Mouse (Mus musculus) liver, embryonic 12.5 days (tissue): Measurements from ENCODE around the gene Sacs. TPM values are rescaled to one million over a fixed set of nuclear protein-coding genes. Genes with fewer than 3 reads are reported as not detected.
"Not testable (repeated sequence)": the region's sequence is repeated elsewhere in the genome, so short reads cannot be mapped to it uniquely, and the experiment has no call there.

Source experiments
- ATAC-seq: fragments of 200-750 bp; cut with Nextera tagmentation; 2 replicates; pipeline ENCODE4 v1.8.0; 2017; ENCODE audit warnings: moderate number of reproducible peaks, mild to moderate bottlenecking, moderate library complexity
- H3K27ac ChIP-seq: fragments of 300-500 bp; sonication (generic); 2 replicates; pipeline ENCODE4 v1.5.1; 2016; ENCODE audit warnings: mild to moderate bottlenecking
- H3K27me3 ChIP-seq: fragments of 300-500 bp; sonication (generic); replicated peaks from 2 replicates; pipeline ENCODE4 v1.6.1; 2016; ENCODE audit warnings: mild to moderate bottlenecking, moderate library complexity
- H3K36me3 ChIP-seq: fragments of 300-500 bp; sonication (generic); 2 replicates; pipeline ENCODE4 v1.6.1; 2016; ENCODE audit warnings: mild to moderate bottlenecking, moderate library complexity
- H3K4me1 ChIP-seq: fragments of 300-500 bp; sonication (generic); 2 replicates; pipeline ENCODE4 v1.6.1; 2016
- H3K4me2 ChIP-seq: fragments of 300-500 bp; sonication (generic); 2 replicates; pipeline ENCODE4 v1.6.1; 2016; ENCODE audit warnings: mild to moderate bottlenecking, moderate library complexity
- H3K4me3 ChIP-seq: fragments of 300-500 bp; sonication (generic); 2 replicates; pipeline ENCODE4 v1.5.1; 2016; ENCODE audit warnings: mild to moderate bottlenecking, moderate library complexity
- H3K9ac ChIP-seq: fragments of 300-500 bp; sonication (generic); 2 replicates; pipeline ENCODE4 v1.6.1; 2016; ENCODE audit warnings: mild to moderate bottlenecking, moderate library complexity
- H3K9me3 ChIP-seq: fragments of 300-500 bp; sonication (generic); replicated peaks from 2 replicates; pipeline ENCODE4 v1.6.1; 2016; ENCODE audit warnings: mild to moderate bottlenecking, moderate library complexity
- WGBS: fragments of 180-500 bp; shearing (Covaris S2); methylation state at CpG from one replicate; pipeline ENCODE4 v1.1.7; 2016; ENCODE audit not compliant: insufficient replicate concordance; 5-methylcytosine and 5-hydroxymethylcytosine counted together
- polyA plus RNA-seq: library from polyadenylated mRNA; unstranded; fragments of >200 nt; fragmentation: Nextera tagmentation; extraction: Ambion mirVana; gene quantifications from 2 replicates; pipeline ENCODE4 v1.2.1, GENCODE M21; 2016

The Sacs gene
- 2.4 and 3.0 TPM in 2 replicates for polyA plus RNA-seq

GRCm38 (mm10) chr14:61137994-61138726 is at the start of gene Sacs:
Gene Sacs, plus strand, starts transcription at chr14:61138457.
- 12% methylated on average over 23 of the region's 23 CpGs for WGBS
- H3K36me3 ChIP-seq = no peaks in the 10 kb centered on the region
- H3K27ac ChIP-seq = no peak within 1 kb of the TSS
- no peaks in the 10 kb centered on the region for H3K4me1 ChIP-seq
- H3K4me3 ChIP-seq = peak within 1 kb of the TSS; percentile 24
- no peak for ATAC-seq
- no peak within 1 kb of the TSS for H3K9ac ChIP-seq
- peak within 1 kb of the TSS; percentile 43 for H3K4me2 ChIP-seq
- peaks cover 30% of the 10 kb centered on the region for H3K27me3 ChIP-seq
- H3K9me3 ChIP-seq = no peaks in the 10 kb centered on the region

GRCm38 (mm10) chr14:61090955-61091354 is 47.3 kb upstream of the Sacs start:
- H3K9me3 ChIP-seq = no peaks in the 10 kb centered on the region
- no peak overlapping the region for H3K27ac ChIP-seq
- H3K4me2 ChIP-seq = no peak overlapping the region
- no peak overlapping the region for H3K9ac ChIP-seq
- no peaks in the 10 kb centered on the region for H3K4me1 ChIP-seq
- no peak overlapping the region for H3K4me3 ChIP-seq
- H3K27me3 ChIP-seq = no peaks in the 10 kb centered on the region
- no peak for ATAC-seq
- WGBS = 69% methylated on average over 5 of the region's 5 CpGs
- H3K36me3 ChIP-seq = no peaks in the 10 kb centered on the region

- no peaks in the 10 kb centered on the region for H3K27me3 ChIP-seq
- no peak overlapping the region for H3K27ac ChIP-seq
- no peaks in the 10 kb centered on the region for H3K36me3 ChIP-seq
- H3K9me3 ChIP-seq = no peaks in the 10 kb centered on the region
- H3K4me1 ChIP-seq = no peaks in the 10 kb centered on the region
- H3K9ac ChIP-seq = no peak overlapping the region
- WGBS = 70% methylated on average over 3 of the region's 3 CpGs
- H3K4me3 ChIP-seq = no peak overlapping the region
- no peak for ATAC-seq
- no peak overlapping the region for H3K4me2 ChIP-seq
Observed at GRCm38 (mm10) chr14:61092073-61092472, 46.2 kb upstream of the Sacs start.

- 0 out of 2 replicates have a peak, but pooled peaks have one; percentile 24 for ATAC-seq
- no peak overlapping the region for H3K9ac ChIP-seq
- no peaks in the 10 kb centered on the region for H3K36me3 ChIP-seq
- no peaks in the 10 kb centered on the region for H3K9me3 ChIP-seq
- H3K4me1 ChIP-seq = no peaks in the 10 kb centered on the region
- no peak overlapping the region for H3K4me2 ChIP-seq
- 59% methylated on average over 12 of the region's 12 CpGs for WGBS
- no peaks in the 10 kb centered on the region for H3K27me3 ChIP-seq
- no peak overlapping the region for H3K27ac ChIP-seq
- H3K4me3 ChIP-seq = no peak overlapping the region
Observed at GRCm38 (mm10) chr14:61097974-61098625, 40.2 kb upstream of the Sacs start.

- ATAC-seq = no peak
- 71% methylated on average over 6 of the region's 6 CpGs for WGBS
Observed at GRCm38 (mm10) chr14:61100736-61101135, 37.5 kb upstream of the Sacs start.

GRCm38 (mm10) chr14:61106404-61106803 is 31.9 kb upstream of the Sacs start:
- 72% methylated on average over 8 of the region's 8 CpGs for WGBS
- ATAC-seq = no peak
- H3K9ac ChIP-seq = no peak overlapping the region
- H3K27ac ChIP-seq = no peak overlapping the region
- no peaks in the 10 kb centered on the region for H3K36me3 ChIP-seq
- no peak overlapping the region for H3K4me2 ChIP-seq
- H3K4me3 ChIP-seq = no peak overlapping the region
- H3K4me1 ChIP-seq = no peaks in the 10 kb centered on the region
- no peaks in the 10 kb centered on the region for H3K9me3 ChIP-seq
- no peaks in the 10 kb centered on the region for H3K27me3 ChIP-seq

More at GRCm38 (mm10) chr14:61100736-61101135, 37.5 kb upstream of the Sacs start:
- no peaks in the 10 kb centered on the region for H3K4me1 ChIP-seq
- no peaks in the 10 kb centered on the region for H3K36me3 ChIP-seq
- H3K4me2 ChIP-seq = no peak overlapping the region
- H3K27me3 ChIP-seq = no peaks in the 10 kb centered on the region
- H3K9ac ChIP-seq = no peak overlapping the region
- H3K4me3 ChIP-seq = no peak overlapping the region
- H3K27ac ChIP-seq = no peak overlapping the region
- H3K9me3 ChIP-seq = no peaks in the 10 kb centered on the region

- ATAC-seq = no peak
- H3K4me1 ChIP-seq = no peaks in the 10 kb centered on the region
- no peaks in the 10 kb centered on the region for H3K9me3 ChIP-seq
- H3K36me3 ChIP-seq = no peaks in the 10 kb centered on the region
- 0 out of 2 replicates have a peak, but pooled peaks cover 4% of the 10 kb centered on the region for H3K27me3 ChIP-seq
- H3K4me2 ChIP-seq = no peak overlapping the region
- no peak overlapping the region for H3K4me3 ChIP-seq
- no peak overlapping the region for H3K27ac ChIP-seq
- WGBS = 66% methylated on average over 2 of the region's 2 CpGs
- no peak overlapping the region for H3K9ac ChIP-seq
Observed at GRCm38 (mm10) chr14:61108625-61109024, 29.6 kb upstream of the Sacs start.

- Histone ChIP-seq H3K27me3 (0 out of 2 replicates have a peak, but pooled peaks cover 4% of the 10 kb centered on the region), H3K4me2 (no peak overlapping the region), H3K9me3 (no peaks in the 10 kb centered on the region), H3K36me3 (no peaks in the 10 kb centered on the region), H3K4me3 (no peak overlapping the region), H3K4me1 (no peaks in the 10 kb centered on the region), H3K9ac (no peak overlapping the region), H3K27ac (no peak overlapping the region)
- 7% methylated on average over 11 of the region's 11 CpGs for WGBS
- no peak for ATAC-seq
Observed at GRCm38 (mm10) chr14:61112404-61112803, 25.9 kb upstream of the Sacs start.

- 62% methylated on average over 5 of the region's 5 CpGs for WGBS
Observed at GRCm38 (mm10) chr14:61124755-61125154, 13.5 kb upstream of the Sacs start.

GRCm38 (mm10) chr14:61125201-61125600 is 13.1 kb upstream of the Sacs start:
- no peak for ATAC-seq
- H3K27ac ChIP-seq = no peak overlapping the region
- 66% methylated on average over 6 of the region's 6 CpGs for WGBS
- H3K4me2 ChIP-seq = no peak overlapping the region
- no peak overlapping the region for H3K4me3 ChIP-seq
- no peaks in the 10 kb centered on the region for H3K4me1 ChIP-seq
- no peaks in the 10 kb centered on the region for H3K9me3 ChIP-seq
- H3K9ac ChIP-seq = no peak overlapping the region
- H3K36me3 ChIP-seq = no peaks in the 10 kb centered on the region
- H3K27me3 ChIP-seq = no peaks in the 10 kb centered on the region

More at GRCm38 (mm10) chr14:61124755-61125154, 13.5 kb upstream of the Sacs start:
- Histone ChIP-seq H3K27me3 (no peaks in the 10 kb centered on the region), H3K9ac (no peak overlapping the region), H3K4me3 (no peak overlapping the region), H3K36me3 (no peaks in the 10 kb centered on the region), H3K4me2 (no peak overlapping the region), H3K9me3 (no peaks in the 10 kb centered on the region), H3K27ac (no peak overlapping the region), H3K4me1 (no peaks in the 10 kb centered on the region)
- no peak for ATAC-seq

GRCm38 (mm10) chr14:61127365-61127764 is 10.9 kb upstream of the Sacs start:
- not testable (repeated sequence) for H3K9ac ChIP-seq, H3K27ac ChIP-seq, H3K4me3 ChIP-seq, H3K27me3 ChIP-seq, ATAC-seq, H3K36me3 ChIP-seq, H3K4me1 ChIP-seq, H3K4me2 ChIP-seq, H3K9me3 ChIP-seq
- 60% methylated on average over 6 of the region's 6 CpGs for WGBS

- no peaks in the 10 kb centered on the region for H3K27me3 ChIP-seq
- WGBS = 67% methylated on average over 7 of the region's 7 CpGs
Observed at GRCm38 (mm10) chr14:61128961-61129507, 9.2 kb upstream of the Sacs start.

More at GRCm38 (mm10) chr14:61128961-61129507, 9.2 kb upstream of the Sacs start:
- no peak for ATAC-seq
- Histone ChIP-seq H3K4me3 (no peak overlapping the region), H3K36me3 (no peaks in the 10 kb centered on the region), H3K9ac (no peak overlapping the region), H3K9me3 (no peaks in the 10 kb centered on the region), H3K4me1 (no peaks in the 10 kb centered on the region), H3K4me2 (no peak overlapping the region), H3K27ac (no peak overlapping the region)
